Mouse (Mus musculus) bone marrow macrophage, adult 2 months (primary cell): ENCODE data around the gene Thada. TPM values are rescaled to one million over a fixed set of nuclear protein-coding genes. Genes with fewer than 3 reads are reported as not detected.

Experiments
- H3K27ac ChIP-seq: 2 replicates; pipeline ENCODE4 v1.5.1; 2012; ENCODE audit warnings: low read depth, low read length; ENCODE audit not compliant: insufficient read depth
- H3K4me1 ChIP-seq: 2 replicates; pipeline ENCODE4 v1.6.1; 2012; ENCODE audit warnings: low read length; ENCODE audit not compliant: control insufficient read depth, insufficient read depth
- H3K4me3 ChIP-seq: 2 replicates; pipeline ENCODE4 v1.5.1; 2012; ENCODE audit warnings: mild to moderate bottlenecking, low read length, moderate library complexity; ENCODE audit not compliant: insufficient read depth
- CTCF ChIP-seq: IDR thresholded peaks from 2 replicates; pipeline ENCODE4 v1.5.1; 2012; ENCODE audit warnings: low read depth, mild to moderate bottlenecking, low read length, moderate library complexity
- POLR2A ChIP-seq: IDR thresholded peaks from 2 replicates; pipeline ENCODE4 v1.6.1; 2012; ENCODE audit warnings: mild to moderate bottlenecking, low read depth, low read length, borderline replicate concordance
- polyA plus RNA-seq: library from polyadenylated mRNA; stranded (reverse); fragments of >200 nt; gene quantifications from 2 replicates; pipeline ENCODE4 v1.2.4, GENCODE M21; 2012; ENCODE audit not compliant: missing spikeins, insufficient read depth, insufficient read length

Gene Thada
- polyA plus RNA-seq, 1 experiment: 6.6 TPM

- TF ChIP-seq CTCF: no peak
- TF ChIP-seq POLR2A: no peak
- no peak overlapping the region for H3K27ac ChIP-seq
- H3K4me3 ChIP-seq: no peak overlapping the region
- peaks cover 6% of the 10 kb centered on the region for H3K4me1 ChIP-seq
Measured at GRCm38 (mm10) chr17:84353902-84354311, 112.1 kb downstream of the Thada start.

GRCm38 (mm10) chr17:84353224-84353901 is 112.6 kb downstream of the Thada start:
- H3K27ac ChIP-seq: no peak overlapping the region
- TF ChIP-seq POLR2A (no peak), CTCF (no peak)
- H3K4me3 ChIP-seq: no peak overlapping the region
- H3K4me1 ChIP-seq: peaks cover 10% of the 10 kb centered on the region

GRCm38 (mm10) chr17:84352790-84353154 is 113.2 kb downstream of the Thada start:
- H3K27ac ChIP-seq: no peak overlapping the region
- peaks cover 16% of the 10 kb centered on the region for H3K4me1 ChIP-seq
- no peak overlapping the region for H3K4me3 ChIP-seq
- TF ChIP-seq POLR2A: no peak
- TF ChIP-seq CTCF: no peak

GRCm38 (mm10) chr17:84351912-84352789 is 113.9 kb downstream of the Thada start:
- Histone ChIP-seq H3K4me1 (peaks cover 18% of the 10 kb centered on the region), H3K4me3 (no peak overlapping the region), H3K27ac (no peak overlapping the region)
- no peak for TF ChIP-seq CTCF
- no peak for TF ChIP-seq POLR2A

GRCm38 (mm10) chr17:84351276-84351675 is 114.7 kb downstream of the Thada start:
- H3K27ac ChIP-seq: no peak overlapping the region
- peaks cover 18% of the 10 kb centered on the region for H3K4me1 ChIP-seq
- TF ChIP-seq CTCF (no peak), POLR2A (no peak)
- no peak overlapping the region for H3K4me3 ChIP-seq

GRCm38 (mm10) chr17:84348865-84349264 is 117.1 kb downstream of the Thada start:
- TF ChIP-seq POLR2A (no peak), CTCF (no peak)
- Histone ChIP-seq H3K27ac (no peak overlapping the region), H3K4me1 (peaks cover 16% of the 10 kb centered on the region), H3K4me3 (no peak overlapping the region)

GRCm38 (mm10) chr17:84342299-84342817 is 123.6 kb downstream of the Thada start:
- H3K4me1 ChIP-seq: peaks cover 9% of the 10 kb centered on the region
- TF ChIP-seq CTCF (no peak), POLR2A (no peak)
- no peak overlapping the region for H3K27ac ChIP-seq
- no peak overlapping the region for H3K4me3 ChIP-seq

- TF ChIP-seq CTCF: no peak
- TF ChIP-seq POLR2A: no peak
- H3K4me3 ChIP-seq: no peak overlapping the region
Measured at GRCm38 (mm10) chr17:84341686-84342085, 124.3 kb downstream of the Thada start.

GRCm38 (mm10) chr17:84340574-84340973 is 125.4 kb downstream of the Thada start:
- no peak for TF ChIP-seq CTCF
- no peak for TF ChIP-seq POLR2A
- H3K27ac ChIP-seq: no peak overlapping the region
- H3K4me1 ChIP-seq: peaks cover 12% of the 10 kb centered on the region
- H3K4me3 ChIP-seq: no peak overlapping the region

More at GRCm38 (mm10) chr17:84341686-84342085, 124.3 kb downstream of the Thada start:
- Histone ChIP-seq H3K4me1 (peaks cover 9% of the 10 kb centered on the region), H3K27ac (no peak overlapping the region)

- TF ChIP-seq CTCF: no peak
- TF ChIP-seq POLR2A: no peak
- H3K4me3 ChIP-seq: no peak overlapping the region
- peaks cover 43% of the 10 kb centered on the region for H3K4me1 ChIP-seq
- H3K27ac ChIP-seq: no peak overlapping the region
Measured at GRCm38 (mm10) chr17:84335996-84336395, 130.0 kb downstream of the Thada start.

- Histone ChIP-seq H3K27ac (peak overlapping the region; percentile 30), H3K4me3 (no peak overlapping the region), H3K4me1 (peaks cover 46% of the 10 kb centered on the region)
- TF ChIP-seq POLR2A (no peak), CTCF (no peak)
Measured at GRCm38 (mm10) chr17:84335076-84335475, 130.9 kb downstream of the Thada start.
